In genomic region chr1:193368055-193368454, GRCm38 (mm10) we compare ENCODE assay signal across 9 mouse cellular contexts. TPM values are rescaled to one million over a fixed set of nuclear protein-coding genes. Genes with fewer than 3 reads are reported as not detected.
DNase-seq lines count a peak whose midpoint lies in the region; ATAC-seq lines count a peak whose summit lies in the region.
"Had no signal": no experiment of that assay in that cellular context is flagged by ENCODE, and none has a peak within 500 bp of the region (broad histone marks: within the 10 kb centered on the region; RNA-seq: fewer than 3 reads in every experiment).

No protein-coding gene starts in this region.

- H3K4me3 ChIP-seq in heart, embryonic 14.5 days (ENCODE audit: control insufficient read depth in 1 of 2, insufficient read depth in 1 of 2, low read depth in 1 of 2, low read length in 2 of 2): no peak overlapping the region; a peak in 1 of 4 replicates
- peak overlapping the region; percentile 51 for H3K4me3 ChIP-seq in midbrain, embryonic 16.5 days (ENCODE audit: low read depth, low read length)

- no peaks in the 10 kb centered on the region for H3K36me3 ChIP-seq in heart, embryonic 14.5 days (ENCODE audit: control insufficient read depth, insufficient read depth, low read length)
- no peaks in the 10 kb centered on the region for H3K36me3 ChIP-seq in midbrain, embryonic 16.5 days (ENCODE audit: control insufficient read depth, insufficient read depth, low read length)

- H3K9me3 ChIP-seq in heart, embryonic 14.5 days (ENCODE audit: control insufficient read depth, low read length): no peaks in the 10 kb centered on the region
- no peaks in the 10 kb centered on the region for H3K9me3 ChIP-seq in midbrain, embryonic 16.5 days (replicated peaks; ENCODE audit: control insufficient read depth, low read length, poor library complexity, severe bottlenecking)

- peak overlapping the region; percentile 53 for H3K4me2 ChIP-seq in heart, embryonic 14.5 days (ENCODE audit: low read length)
- peak overlapping the region; percentile 67 for H3K4me2 ChIP-seq in midbrain, embryonic 16.5 days (ENCODE audit: low read length)

- peak overlapping the region; percentile 34 to 69 for H3K27ac ChIP-seq in heart, embryonic 14.5 days (replicated peaks in 1 of 2; ENCODE audit: control insufficient read depth in 1 of 2, insufficient read depth in 1 of 2, low read depth in 2 of 2, low read length in 2 of 2)
- H3K27ac ChIP-seq in midbrain, embryonic 16.5 days (ENCODE audit: low read length): peak overlapping the region; percentile 67

- H3K4me1 ChIP-seq in heart, embryonic 14.5 days (ENCODE audit: control insufficient read depth in 2 of 2, insufficient read depth in 2 of 2, low read length in 2 of 2): peaks cover 27 to 34% of the 10 kb centered on the region in 2 experiments
- H3K4me1 ChIP-seq in midbrain, embryonic 16.5 days (ENCODE audit: control insufficient read depth, insufficient read depth, low read length): peaks cover 30% of the 10 kb centered on the region

- H3K9ac ChIP-seq in heart, embryonic 14.5 days (ENCODE audit: low read length): peak overlapping the region; percentile 62
- peak overlapping the region; percentile 75 for H3K9ac ChIP-seq in midbrain, embryonic 16.5 days (ENCODE audit: low read depth, low read length)

- no peaks in the 10 kb centered on the region; the same call in 1 of the 2 replicates for H3K27me3 ChIP-seq in heart, embryonic 14.5 days (ENCODE audit: control insufficient read depth, insufficient read depth, low read length)
- no peaks in the 10 kb centered on the region for H3K27me3 ChIP-seq in midbrain, embryonic 16.5 days (ENCODE audit: control insufficient read depth, insufficient read depth, low read depth, low read length)
- H3K27me3 ChIP-seq: Patski had no signal

- intact Hi-C loops in left cerebral cortex, postnatal 36 days (cut with DNase I): loop anchor here (2.0 kb wide), 1 partner anchor 37 kb away; no protein-coding TSS in a partner anchor

- peak; percentile 59 for ATAC-seq in heart, embryonic 14.5 days (ENCODE audit: insufficient number of reproducible peaks, insufficient read depth, low FRiP score, low read depth)
- ATAC-seq in midbrain, embryonic 16.5 days: peak; percentile 49
- ATAC-seq: Patski had no signal

- 24% methylated on average over 10 of the region's 10 CpGs for WGBS in heart, embryonic 14.5 days
- 11% methylated on average over 10 of the region's 10 CpGs for WGBS in midbrain, embryonic 16.5 days

- peak; percentile 12 for DNase-seq in ovary, postnatal 36 days (ENCODE audit: low spot score)
- no peak for DNase-seq in ovary, postnatal 14 days (ENCODE audit: low spot score)
- DNase-seq in left cerebral cortex, postnatal 36 days (ENCODE audit: low spot score in 2 of 2): peak; percentile 77 to 83
- no peak for DNase-seq in MN1 (ENCODE audit: low spot score)
- no peak for DNase-seq in urinary bladder, postnatal 4 days (ENCODE audit: low spot score in 2 of 2)
- DNase-seq in spleen, adult 18-20 months: no peak

RNA-seq across cellular contexts. Expression of gene Camk1g, which starts 2.0 kb away (rescaled TPM):
- 9.4 and 9.9 TPM in 2 replicates for polyA plus RNA-seq in heart, embryonic 14.5 days (2014; fragmentation: Nextera tagmentation; extraction: Ambion mirVana)
- total RNA-seq in left cerebral cortex, postnatal 36 days (2021): 10 to 100 TPM; 32.4 to 47.1 TPM
- 53.5 and 54.1 TPM in 2 replicates for polyA plus RNA-seq in midbrain, embryonic 16.5 days (2015; fragmentation: Nextera tagmentation; extraction: Ambion mirVana)

Comparison
In these comparisons a context has a peak if more than half of its experiments do, and no peak if none do; other contexts are left out.
1. DNase-seq: peak in ovary, postnatal 36 days (single experiment) and left cerebral cortex, postnatal 36 days (2 of 2); none in ovary, postnatal 14 days (single experiment), MN1 (single experiment), urinary bladder, postnatal 4 days (0 of 2) and spleen, adult 18-20 months (0 of 2).